Mouse (Mus musculus) cerebellum, adult (tissue): ENCODE measurements around the gene Zfc3h1.

Experiments
- ATAC-seq: cut with Nextera tagmentation; 2 replicates; pipeline ENCODE4 v1.9.2; 2017; ENCODE audit warnings: mild to moderate bottlenecking, moderate library complexity, mixed read lengths; ENCODE audit not compliant: insufficient number of reproducible peaks, low FRiP score, low TSS enrichment

The Zfc3h1 gene

DNA sequence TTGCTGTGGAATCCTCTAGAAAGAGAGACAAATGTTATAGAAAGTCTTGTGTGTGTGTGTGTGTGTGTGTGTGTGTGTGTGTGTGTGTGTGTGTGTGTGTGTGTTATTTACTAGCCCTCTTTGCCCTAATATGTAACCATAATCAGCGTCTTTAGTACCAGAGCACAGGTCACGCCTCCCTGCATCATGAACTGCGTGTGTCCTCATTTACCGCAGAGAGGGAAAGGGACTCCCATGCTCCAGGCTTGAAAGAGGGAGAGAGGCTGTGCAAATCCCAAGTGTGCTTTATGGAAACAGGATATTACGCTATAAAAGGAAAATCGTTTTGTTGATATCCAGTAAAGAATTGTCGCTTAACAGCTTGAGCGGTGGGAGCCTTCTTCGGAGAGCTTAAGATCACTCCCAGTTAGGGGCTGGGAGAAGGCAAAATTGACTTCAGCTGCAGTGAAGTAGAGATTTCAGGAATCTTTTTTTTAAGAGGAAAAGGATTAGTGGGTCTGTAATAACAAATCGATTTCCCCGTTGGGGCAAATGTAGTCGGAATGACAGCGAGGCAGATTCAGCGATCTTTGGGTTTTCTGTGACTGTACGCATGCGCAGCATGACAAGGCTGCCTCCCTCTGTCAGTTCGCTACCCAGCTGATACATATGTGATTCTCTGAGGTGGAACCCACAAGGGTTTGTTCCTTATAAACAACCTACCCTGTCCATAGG is 86.0 kb downstream of the Zfc3h1 start:
- peak; percentile 57 for ATAC-seq

DNA sequence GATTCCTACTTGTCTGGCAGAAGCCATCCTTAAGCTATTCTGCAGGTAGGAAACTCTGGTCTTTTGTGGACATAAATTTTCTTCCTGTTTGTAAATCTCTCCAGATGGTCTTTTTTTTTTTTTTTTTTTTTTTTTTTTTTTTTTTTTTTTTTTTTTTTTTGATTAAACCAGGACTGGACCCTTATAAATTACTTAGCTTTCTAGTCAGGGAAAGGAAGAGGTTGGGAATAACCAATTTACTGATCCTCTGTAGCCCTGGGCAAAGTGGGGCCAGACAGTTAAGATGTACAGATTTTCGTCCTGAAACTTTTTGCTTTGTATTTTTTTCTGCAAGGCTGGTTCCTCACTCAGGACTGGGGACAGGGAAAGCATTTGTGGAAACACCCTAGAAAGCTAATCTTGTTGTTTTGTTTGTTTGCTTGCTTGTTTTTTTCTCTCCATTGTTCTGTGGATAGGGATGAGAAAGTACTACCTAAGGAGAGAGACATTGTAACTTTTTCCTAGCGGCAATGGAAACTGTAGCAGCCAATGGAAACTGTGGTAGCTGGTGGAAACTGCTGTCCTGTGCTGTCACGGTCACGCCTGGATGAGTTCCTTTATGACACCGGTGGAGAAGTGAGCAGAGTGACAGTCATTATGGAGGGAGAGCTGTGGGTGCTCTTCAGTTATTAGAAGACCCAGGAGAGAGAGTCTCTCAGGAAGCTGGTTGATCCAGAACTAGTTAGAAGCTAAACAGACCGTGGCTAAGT is 88.6 kb downstream of the Zfc3h1 start:
- ATAC-seq: no peak

- no peak for ATAC-seq
These were observed 90.3 kb downstream of the Zfc3h1 start for GRCm38 (mm10) chr10:115475000-115475550.

DNA sequence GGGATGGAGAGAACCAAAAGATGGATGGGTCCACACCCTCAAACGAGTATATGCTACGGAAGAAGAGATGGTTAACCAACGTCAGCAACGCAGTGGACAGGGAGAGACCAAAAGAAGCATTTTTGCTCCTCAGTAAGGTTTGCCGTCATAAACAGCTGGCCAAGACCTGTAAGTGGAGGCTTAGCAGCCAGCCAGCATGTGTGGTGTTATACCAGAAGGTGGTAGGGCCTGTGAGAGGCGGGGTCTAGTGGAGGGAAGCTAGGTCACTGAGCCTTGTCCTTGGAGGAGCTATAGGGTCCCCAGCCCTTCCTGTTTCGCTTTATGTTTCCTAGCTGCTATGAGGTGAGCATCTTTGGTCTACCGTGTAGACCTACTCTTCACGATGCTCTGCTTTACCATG is 91.7 kb downstream of the Zfc3h1 start:
- ATAC-seq: no peak

GRCm38 (mm10) chr10:115478441-115479141 is 93.8 kb downstream of the Zfc3h1 start:
- ATAC-seq: peak; percentile 51
